Mouse (Mus musculus) gastrocnemius, postnatal 14 days (tissue): ENCODE results near the gene Klf5. TPM values are rescaled to one million over a fixed set of nuclear protein-coding genes. Genes with fewer than 3 reads are reported as not detected.

Experiments
- DNase-seq: peaks from one replicate; pipeline ENCODE4 v3.0.0; 2021; ENCODE audit warnings: mixed read lengths
- intact Hi-C: fragments of 180-260 bp; cut with DNase I; formaldehyde crosslinking; loops from one replicate; pipeline ENCODE4 v1.15.1; 2025; ENCODE audit warnings: low total_unique reads
- long read RNA-seq, 2 experiments: library from polyadenylated mRNA; stranded (forward); transcript quantifications; one replicate each; pipeline ENCODE4 v2.0.0; 2021
- total RNA-seq, 2 experiments: library from RNA; stranded (reverse); gene quantifications; 2 replicates each; pipeline ENCODE4 v1.2.3; 2021

Klf5 gene
- 10 to 100 TPM in 1 of 2 experiments, 1 to 10 TPM in 1; 8.0 to 11.3 TPM for total RNA-seq
- long read RNA-seq, experiment 1, transcript Klf5-201 (4 exons, 3,352 nt), result major isoform, 17 of 17 reads
- long read RNA-seq, experiment 1, partial matches to known transcripts, result 0 of 17 reads
- long read RNA-seq, experiment 1, other reads (novel, unspliced or antisense), result 0 of 17 reads
- long read RNA-seq, experiment 2, transcript Klf5-201 (4 exons, 3,352 nt), result major isoform, 22 of 25 reads
- long read RNA-seq, experiment 2, partial matches to known transcripts, result 3 of 25 reads
- long read RNA-seq, experiment 2, other reads (novel, unspliced or antisense), result 0 of 25 reads

DNA sequence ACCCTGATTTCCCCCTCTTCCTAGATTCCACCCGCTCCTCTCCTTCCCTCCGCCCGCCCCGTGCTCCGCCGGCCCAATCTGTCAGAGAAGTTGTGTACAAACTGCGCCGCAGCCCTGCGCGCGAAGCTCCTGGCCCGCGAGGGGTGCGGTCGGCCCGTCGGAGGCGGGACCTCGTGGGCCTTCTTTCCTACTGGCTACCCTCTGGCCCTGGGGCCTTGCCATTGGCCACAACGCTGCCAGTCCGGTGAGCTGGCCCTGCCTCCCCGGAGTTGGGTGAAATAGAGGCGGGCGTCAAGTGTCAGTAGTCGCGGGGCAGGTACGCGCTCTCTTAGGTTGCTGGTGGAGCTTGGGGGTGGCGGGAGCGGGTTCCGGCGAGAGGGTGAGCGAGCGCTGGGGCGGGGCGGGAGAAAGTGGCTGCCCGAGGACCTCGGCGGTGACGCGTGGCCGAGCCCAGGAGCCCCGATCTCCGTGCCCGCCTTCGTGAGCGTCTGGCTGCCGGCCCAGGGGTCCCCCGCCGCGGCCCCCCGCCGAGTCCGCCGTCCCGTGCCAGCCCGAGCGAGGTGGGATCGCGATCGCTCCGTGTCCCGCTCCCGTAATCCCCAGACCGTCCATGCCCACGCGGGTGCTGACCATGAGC lies at the start of gene Klf5:
Klf5 (plus strand) TSS at position 307 of the 637 bp plus-strand sequence.
- peak; percentile 95 for DNase-seq
- intact Hi-C loops, result loop anchor here (10.0 kb wide), 1 partner anchor 596 kb away; no protein-coding TSS in a partner anchor

DNA sequence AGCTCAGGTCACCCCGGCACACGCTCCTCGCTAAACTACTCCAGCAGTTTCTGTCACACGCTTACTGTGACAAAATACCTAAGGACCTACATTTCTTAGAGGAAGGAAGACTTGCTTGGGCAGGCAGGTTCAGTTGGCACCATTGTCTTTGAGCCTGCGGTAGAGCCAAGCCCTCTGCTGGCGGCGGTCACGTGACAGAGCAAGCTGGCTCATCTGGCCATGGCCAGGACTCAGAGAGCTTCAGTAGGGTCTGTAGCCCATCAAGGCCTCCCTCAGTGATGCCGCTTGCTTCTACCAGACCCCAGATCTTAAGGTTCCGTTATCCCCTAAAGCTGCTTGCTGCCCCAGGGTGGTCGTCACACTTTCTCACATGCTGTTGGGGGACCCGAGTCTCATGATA lies 36.5 kb upstream of the Klf5 start:
- intact Hi-C loops, result no loop called here
- no peak for DNase-seq

DNA sequence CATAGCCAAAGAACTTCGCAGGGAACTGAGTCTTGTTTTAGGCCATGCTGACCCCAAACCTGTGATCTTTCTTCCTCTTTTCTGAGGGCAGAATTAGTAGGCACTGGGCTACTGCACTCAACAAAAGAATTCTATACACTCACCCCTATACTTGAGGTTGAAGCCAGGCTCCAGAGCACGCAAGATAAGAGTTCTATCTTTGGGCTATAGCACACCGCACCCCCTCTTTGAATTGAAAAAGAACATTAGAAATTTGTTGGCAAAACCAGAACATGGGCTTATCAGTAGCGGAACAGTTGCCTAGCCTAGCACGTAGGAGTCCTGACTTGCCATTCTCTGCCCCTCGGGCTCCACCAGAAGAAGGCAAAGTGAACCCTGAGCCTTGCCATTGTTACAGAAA lies 34.7 kb upstream of the Klf5 start:
- DNase-seq, result no peak
- intact Hi-C loops, result no loop called here

DNA sequence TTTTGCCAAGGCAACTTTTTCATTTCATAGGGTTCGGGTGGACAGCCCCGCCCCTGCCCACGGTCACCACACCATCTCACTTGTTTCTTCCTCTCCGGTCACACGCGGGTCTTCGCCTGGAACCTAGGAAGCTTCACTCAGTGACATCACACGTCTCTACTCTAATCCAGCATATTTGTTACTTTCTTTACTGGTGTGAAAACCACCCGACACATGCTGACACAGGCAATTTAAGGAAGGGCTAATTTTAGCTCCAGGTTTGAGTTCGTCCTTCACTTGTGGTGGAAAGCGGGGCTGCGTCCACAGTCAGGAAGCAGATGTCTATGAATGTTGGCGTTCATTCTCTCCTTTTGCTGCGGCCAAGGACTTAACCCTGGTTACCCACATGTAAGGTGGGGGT lies 32.7 kb upstream of the Klf5 start:
- intact Hi-C loops, result no loop called here
- DNase-seq, result no peak

DNA sequence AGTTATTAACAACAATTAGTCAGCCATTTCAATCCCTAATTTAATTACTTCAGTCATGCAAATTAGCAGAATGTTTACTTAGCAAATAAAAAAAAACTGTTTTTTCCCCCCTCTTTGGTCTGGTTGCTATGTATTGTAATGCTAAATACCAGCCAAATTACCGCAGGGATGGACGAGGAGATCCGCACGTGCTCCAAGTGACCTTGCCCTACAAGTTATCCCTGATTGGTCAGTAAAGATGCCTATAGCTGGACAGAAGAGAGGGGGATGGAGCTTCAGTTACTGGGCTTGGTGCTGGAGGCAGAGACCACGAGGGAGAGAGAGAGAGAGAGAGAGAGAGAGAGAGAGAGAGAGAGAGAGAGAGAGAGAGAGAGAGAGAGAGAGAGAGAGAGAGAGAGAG lies 31.7 kb upstream of the Klf5 start:
- intact Hi-C loops, result no loop called here
- no peak for DNase-seq

DNA sequence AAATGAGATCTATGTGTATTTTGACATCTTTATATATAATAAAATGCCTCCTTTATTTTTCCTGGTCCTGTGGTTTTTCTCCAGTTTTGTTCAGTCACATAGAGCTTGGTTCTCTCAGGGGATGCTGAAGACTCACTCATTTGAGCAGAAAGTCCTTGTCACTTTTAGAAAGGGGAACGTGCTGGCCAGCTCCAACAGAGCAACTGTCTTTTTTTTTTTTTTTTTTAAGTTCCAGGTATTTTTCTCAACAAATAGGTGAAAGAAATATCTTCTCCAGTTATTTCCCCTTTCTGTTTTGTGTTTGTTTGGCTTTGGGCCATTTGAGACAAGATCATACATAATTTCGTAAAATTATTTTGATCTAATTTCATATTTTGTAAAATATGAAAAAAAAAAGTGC lies 24.4 kb upstream of the Klf5 start:
- no peak for DNase-seq
- intact Hi-C loops, result no loop called here

DNA sequence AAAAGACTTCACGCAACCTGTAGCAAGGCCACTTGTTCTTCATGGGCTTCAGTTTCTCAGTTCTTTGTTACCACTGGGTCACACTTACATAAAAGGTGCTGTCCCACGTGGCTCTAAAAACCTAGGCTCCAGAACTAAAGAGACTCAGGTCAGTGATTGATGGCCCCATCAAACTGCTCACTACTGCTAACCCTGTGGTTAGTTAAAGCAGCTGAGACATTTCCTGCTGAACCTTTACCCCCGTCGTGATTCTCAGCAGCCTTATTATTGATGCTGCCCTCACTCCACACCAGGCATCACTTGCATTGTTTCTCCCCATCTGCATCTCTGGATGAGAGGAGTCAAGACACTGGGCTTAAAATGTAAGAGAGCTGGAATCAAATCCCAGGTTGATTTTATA lies 22.7 kb upstream of the Klf5 start:
- intact Hi-C loops, result no loop called here
- DNase-seq, result no peak

DNA sequence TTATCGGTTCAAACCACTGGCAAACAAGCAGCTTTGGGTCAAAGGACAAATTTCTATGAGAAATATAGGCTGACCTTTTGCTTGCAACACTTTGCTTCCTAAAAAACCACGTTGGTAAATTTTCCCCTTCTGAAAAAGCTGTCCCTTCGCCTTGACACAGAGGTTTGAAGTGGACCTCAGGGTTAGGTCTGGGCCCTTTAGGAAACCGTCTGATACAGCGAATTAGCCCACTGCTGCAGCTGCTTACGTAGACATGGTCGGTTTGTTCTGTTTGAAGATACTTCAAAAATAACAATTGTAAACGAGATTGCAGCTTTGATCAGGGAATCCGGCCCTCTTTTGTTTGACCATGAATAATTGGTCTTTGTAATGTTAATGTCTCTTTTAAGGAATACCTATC lies 20.2 kb upstream of the Klf5 start:
- DNase-seq, result no peak
- intact Hi-C loops, result no loop called here

DNA sequence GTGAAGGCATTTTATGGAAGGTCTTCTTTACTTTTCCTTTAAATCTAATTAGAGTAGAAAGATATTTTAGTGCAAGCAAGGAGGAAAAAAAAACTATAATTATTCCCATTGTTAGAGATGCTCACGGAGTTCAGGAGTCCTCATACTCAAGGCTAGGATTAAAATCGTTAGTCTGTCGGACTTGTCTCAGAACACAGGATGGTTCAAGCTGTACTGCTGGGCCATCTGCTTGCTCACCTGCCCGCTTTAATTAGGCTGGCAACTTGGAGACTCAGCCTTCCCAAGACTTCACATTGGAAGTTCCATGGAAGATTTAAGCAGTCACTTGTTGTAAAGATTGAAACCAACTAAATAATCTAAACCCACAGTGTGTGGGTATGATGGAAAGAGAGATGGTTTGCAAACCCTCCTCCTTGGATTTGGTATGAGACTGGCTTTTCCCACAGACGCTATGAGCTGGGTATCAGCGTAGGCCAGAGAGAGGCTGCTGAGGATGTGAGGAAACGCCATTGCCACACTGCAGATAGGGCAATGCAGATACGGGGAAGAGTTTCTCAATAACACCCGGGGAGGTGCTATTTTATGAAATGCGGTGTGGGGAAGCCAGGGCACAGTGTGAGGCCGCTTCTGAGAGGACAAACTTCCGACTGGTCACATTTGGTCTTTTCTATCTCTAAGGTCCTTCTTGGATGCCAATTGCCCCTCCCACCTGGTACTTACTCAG lies 19.6 kb upstream of the Klf5 start:
- intact Hi-C loops, result no loop called here
- no peak for DNase-seq

DNA sequence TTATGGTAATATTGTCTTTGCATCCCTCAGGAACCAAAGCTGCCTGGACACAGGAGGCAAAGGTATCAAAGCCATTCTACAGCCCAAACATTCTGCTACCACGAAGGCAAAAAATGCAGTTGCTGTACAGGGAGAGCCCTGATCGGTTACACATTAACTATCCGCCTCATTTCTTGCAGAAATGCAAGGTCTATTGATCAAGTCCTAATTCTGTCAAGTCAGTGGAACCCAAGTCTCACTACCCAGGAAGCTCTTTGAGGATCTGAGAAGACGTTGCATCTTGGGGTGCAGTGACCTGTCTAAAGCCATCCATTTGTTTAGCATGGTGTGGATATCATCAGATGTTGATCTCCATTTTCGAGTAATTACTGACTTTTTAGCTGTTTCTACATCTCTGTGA lies 18.1 kb upstream of the Klf5 start:
- intact Hi-C loops, result no loop called here
- no peak for DNase-seq

DNA sequence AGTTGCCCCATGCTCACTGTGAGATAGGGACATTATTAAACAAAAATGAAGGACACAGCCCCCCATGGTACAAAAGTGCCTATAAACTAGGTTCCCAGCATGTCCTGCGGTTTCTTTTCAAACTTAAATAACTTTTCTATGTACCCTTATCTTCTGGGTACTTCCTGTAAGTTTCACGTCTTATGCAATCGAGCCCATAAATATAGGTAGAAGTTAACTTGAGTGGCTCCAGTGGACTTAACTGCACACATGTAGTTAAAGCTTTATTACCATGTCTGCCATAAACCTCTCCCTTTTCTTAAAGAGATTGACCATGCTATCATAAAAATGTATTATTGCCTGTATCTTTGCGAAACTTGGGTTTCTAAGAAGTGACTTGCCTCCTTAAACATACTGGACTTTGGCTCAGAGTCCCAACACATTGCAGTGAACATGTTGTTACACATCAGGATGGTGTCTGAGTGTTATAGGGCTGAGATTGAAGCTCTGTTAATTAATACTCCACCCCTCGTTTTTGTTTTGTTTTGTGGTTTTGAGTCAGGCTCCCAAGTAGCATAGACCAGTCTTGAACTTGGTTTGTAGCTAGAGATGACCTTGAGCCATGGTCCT lies 17.6 kb upstream of the Klf5 start:
- no peak for DNase-seq
- intact Hi-C loops, result no loop called here

DNA sequence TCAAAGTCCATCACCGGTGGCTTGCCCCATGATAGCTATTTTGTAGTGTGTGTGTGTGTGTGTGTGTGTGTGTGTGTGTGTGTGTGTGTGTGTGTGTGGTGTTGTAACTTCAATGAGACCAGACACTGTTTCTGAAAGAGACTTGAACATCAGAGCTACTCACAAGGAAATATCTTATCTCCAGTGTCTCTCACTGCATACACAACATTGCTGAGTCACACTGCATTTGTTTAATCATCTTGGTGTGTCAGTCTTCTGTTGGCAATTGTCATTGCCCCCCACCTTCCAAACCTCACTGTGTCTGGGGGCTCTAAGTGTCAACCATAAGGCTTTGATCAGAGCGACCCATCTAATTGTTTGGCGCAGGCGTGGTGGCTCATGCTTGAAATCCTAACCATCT lies 13.0 kb upstream of the Klf5 start:
- no peak for DNase-seq
- intact Hi-C loops, result no loop called here

DNA sequence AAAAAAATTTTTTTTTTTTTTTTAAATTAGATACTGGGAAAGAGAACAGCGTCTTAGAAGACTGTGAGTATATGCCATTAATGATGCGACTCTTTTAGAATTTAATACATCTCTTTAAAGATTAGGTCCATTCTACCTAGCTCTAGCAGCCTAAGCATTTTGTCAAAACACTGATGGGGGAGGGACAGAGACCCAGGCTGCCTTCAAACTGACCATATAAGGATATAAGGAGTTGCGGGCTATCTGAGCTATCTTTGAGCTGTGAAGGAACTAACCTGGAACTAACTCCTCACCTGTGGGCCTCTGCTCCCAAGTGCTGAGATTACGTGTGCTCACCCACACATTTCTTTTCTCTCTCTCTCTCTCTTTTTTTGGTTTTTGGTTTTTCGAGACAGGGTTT lies 6.3 kb upstream of the Klf5 start:
- intact Hi-C loops, result loop anchor here (10.0 kb wide), 1 partner anchor 603 kb away; no protein-coding TSS in a partner anchor
- DNase-seq, result no peak

DNA sequence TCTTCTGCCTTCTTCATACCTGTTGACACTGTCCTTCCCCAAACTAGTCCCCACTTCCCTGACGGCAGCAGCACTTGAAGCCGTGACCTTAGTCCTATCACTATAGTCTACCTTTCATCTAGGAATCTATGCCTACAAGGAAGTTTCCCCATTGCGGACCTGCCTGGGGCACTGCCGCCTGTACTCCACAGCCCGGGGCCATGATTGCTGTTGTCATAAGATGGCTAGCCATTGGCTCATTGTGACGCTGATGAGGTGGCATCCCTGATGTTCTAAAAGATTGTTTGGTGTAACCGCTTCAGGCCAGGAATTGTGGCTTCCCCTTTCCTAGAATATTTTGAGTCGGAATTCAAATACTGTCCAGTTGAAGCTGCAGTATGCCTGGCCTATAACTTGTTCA lies 4.1 kb upstream of the Klf5 start:
- no peak for DNase-seq
- intact Hi-C loops, result loop anchor here (10.0 kb wide), 1 partner anchor 600 kb away; no protein-coding TSS in a partner anchor

DNA sequence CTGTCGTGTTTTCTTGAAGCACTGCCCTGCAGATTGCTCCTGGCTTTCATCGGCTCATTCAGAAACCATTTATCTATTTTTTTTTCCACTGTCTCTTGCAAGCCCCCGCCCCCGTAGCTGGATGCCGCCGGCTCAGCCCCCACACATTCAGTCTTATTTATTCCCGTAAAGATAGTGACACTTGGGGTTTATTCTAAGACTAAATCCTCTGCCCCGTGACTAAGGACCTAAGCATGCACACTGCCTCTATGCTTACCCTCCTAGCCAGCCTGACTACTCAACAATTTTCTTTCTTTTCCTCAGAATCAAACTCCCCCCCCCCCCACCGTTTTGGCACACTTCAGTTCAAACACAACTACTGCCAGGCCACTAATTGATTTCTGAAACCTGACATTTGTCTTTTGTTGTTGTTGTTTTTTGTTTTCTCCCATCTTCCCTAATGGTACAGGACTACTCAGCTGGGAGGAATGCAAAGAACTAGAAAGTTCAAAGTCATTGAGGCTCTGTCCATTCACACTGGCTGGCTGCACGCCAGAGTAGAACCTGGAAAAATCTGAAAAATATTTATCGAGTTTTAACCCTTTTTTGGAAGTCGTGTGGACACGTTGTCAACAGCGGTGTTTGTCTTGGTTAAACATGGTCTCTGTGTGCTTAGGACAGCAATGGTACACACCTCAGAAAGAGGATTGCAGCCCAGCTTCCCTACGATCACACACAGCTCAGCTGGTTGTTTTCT lies 2.7 kb upstream of the Klf5 start:
- DNase-seq, result no peak
- intact Hi-C loops, result loop anchor here (10.0 kb wide), 1 partner anchor 599 kb away; no protein-coding TSS in a partner anchor

DNA sequence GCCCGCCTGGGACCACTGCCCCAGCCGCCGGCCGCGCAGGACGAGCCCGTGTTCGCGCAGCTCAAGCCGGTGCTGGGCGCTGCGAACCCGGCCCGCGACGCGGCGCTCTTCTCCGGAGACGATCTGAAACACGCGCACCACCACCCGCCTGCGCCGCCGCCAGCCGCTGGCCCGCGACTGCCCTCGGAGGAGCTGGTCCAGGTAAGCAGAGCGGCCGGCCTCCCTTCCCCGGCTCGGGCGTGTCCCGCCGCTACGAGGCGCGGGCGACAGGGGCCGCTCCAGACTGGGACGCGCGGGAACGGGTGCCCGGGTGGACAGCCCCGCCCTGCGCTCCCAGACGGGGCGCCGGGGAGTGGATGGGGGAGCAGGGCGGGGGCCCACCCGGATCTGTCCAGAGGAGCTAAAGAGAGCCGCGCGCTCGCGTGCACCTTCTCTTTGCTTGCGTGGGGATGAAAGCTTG lies 561 bp downstream of the Klf5 start:
- intact Hi-C loops, result loop anchor here (10.0 kb wide), 1 partner anchor 596 kb away; no protein-coding TSS in a partner anchor
- peak; percentile 70 for DNase-seq

DNA sequence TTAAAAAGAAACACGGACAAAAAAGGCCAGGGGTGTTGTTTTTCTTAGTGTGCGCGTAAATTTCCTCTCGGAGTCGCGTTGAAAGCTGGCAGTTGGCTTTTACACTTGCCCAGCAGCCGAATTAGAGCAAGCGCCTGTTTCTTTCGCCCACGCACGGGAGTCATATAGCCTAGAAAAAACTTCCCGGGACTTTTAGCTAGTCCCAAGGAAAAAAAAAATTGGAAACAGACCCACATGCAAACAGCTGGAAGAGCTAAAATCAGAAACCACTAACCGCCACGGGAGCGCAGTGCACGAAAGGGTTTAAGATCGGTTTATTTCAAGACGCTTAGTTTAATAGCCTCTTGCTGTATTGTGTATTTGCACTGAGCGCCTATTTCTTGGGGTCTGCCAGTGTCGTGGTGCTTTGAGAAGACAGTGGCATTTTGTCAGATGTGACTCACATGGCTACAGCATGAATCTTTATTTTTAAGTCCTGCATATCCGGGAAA lies 1.3 kb downstream of the Klf5 start:
- intact Hi-C loops, result loop anchor here (10.0 kb wide), 1 partner anchor 595 kb away; no protein-coding TSS in a partner anchor
- DNase-seq, result no peak

DNA sequence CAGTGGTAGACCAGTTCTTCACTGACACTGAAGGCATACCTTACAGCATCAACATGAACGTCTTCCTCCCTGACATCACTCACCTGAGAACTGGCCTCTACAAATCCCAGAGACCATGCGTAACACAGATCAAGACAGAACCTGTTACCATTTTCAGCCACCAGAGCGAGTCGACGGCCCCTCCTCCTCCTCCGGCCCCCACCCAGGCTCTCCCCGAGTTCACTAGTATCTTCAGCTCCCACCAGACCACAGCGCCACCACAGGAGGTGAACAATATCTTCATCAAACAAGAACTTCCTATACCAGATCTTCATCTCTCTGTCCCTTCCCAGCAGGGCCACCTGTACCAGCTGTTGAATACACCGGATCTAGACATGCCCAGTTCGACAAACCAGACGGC lies 3.0 kb downstream of the Klf5 start:
- DNase-seq, result no peak
- intact Hi-C loops, result no loop called here

DNA sequence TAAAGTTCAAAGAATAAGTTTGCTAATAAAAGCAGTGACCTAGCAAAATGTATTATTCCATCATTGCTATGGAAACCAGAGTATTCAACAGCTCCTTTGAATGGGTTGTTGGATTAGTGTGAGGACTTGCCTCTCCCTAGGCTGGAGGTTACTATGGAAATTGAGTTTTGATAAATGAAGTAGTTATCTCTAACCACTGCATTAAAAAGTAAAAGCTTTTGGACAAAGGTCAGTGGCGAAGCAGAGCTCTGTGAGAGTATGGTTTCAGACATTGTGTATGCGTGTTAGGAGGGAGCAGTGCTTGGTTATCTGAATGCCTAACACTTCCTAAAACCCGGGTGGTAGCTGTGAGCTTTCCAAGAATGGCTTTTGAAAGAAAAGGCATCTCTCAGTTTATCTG lies 5.9 kb downstream of the Klf5 start:
- no peak for DNase-seq
- intact Hi-C loops, result no loop called here
